Mouse (Mus musculus): Measurements from ENCODE around the gene Gfy. TPM values are rescaled to one million over a fixed set of nuclear protein-coding genes. Genes with fewer than 3 reads are reported as not detected.

Gfy gene
- polyA plus RNA-seq, 1 experiment, result not detected

GRCm38 (mm10) chr7:45150321-45150720 is 29.0 kb downstream of the Gfy start:
- WGBS, result 72% methylated on average over 4 of the region's 4 CpGs
- no peak for TF ChIP-seq CTCF (IDR thresholded peaks at IDR 0.05; ENCODE audit: insufficient read depth, low read depth, low read length)
- TF ChIP-seq POLR2A (IDR thresholded peaks at IDR 0.05; ENCODE audit: insufficient read depth, low read depth, low read length), result no peak
- H3K4me3 ChIP-seq (ENCODE audit: insufficient read depth, low read depth, low read length), result no peak overlapping the region

GRCm38 (mm10) chr7:45149545-45149944 is 29.8 kb downstream of the Gfy start:
- no peaks in the 10 kb centered on the region for H3K4me1 ChIP-seq (ENCODE audit: control insufficient read depth, insufficient read depth, low read length)
- H3K27ac ChIP-seq (ENCODE audit: insufficient read depth, low read depth, low read length), result no peak overlapping the region
- WGBS, result 75% methylated on average over 6 of the region's 6 CpGs
- H3K4me3 ChIP-seq (ENCODE audit: insufficient read depth, low read depth, low read length), result no peak overlapping the region
- TF ChIP-seq CTCF (IDR thresholded peaks at IDR 0.05; ENCODE audit: insufficient read depth, low read depth, low read length) (no peak), POLR2A (IDR thresholded peaks at IDR 0.05; ENCODE audit: insufficient read depth, low read depth, low read length) (no peak)

More at GRCm38 (mm10) chr7:45150321-45150720, 29.0 kb downstream of the Gfy start:
- H3K27ac ChIP-seq (ENCODE audit: insufficient read depth, low read depth, low read length), result no peak overlapping the region
- H3K4me1 ChIP-seq (ENCODE audit: control insufficient read depth, insufficient read depth, low read length), result peaks cover 4% of the 10 kb centered on the region; the same call in 1 of the 2 replicates

GRCm38 (mm10) chr7:45148534-45149098 is 30.8 kb downstream of the Gfy start:
- Histone ChIP-seq H3K4me3 (ENCODE audit: insufficient read depth, low read depth, low read length) (no peak overlapping the region), H3K4me1 (ENCODE audit: control insufficient read depth, insufficient read depth, low read length) (no peaks in the 10 kb centered on the region), H3K27ac (ENCODE audit: insufficient read depth, low read depth, low read length) (no peak overlapping the region)
- WGBS, result 69% methylated on average over 4 of the region's 4 CpGs
- TF ChIP-seq CTCF (IDR thresholded peaks at IDR 0.05; ENCODE audit: insufficient read depth, low read depth, low read length), result no peak
- TF ChIP-seq POLR2A (IDR thresholded peaks at IDR 0.05; ENCODE audit: insufficient read depth, low read depth, low read length), result no peak

GRCm38 (mm10) chr7:45147899-45148298 is 31.5 kb downstream of the Gfy start:
- no peaks in the 10 kb centered on the region for H3K4me1 ChIP-seq (ENCODE audit: control insufficient read depth, insufficient read depth, low read length)
- TF ChIP-seq POLR2A (IDR thresholded peaks at IDR 0.05; ENCODE audit: insufficient read depth, low read depth, low read length) (no peak), CTCF (IDR thresholded peaks at IDR 0.05; ENCODE audit: insufficient read depth, low read depth, low read length) (no peak)
- H3K4me3 ChIP-seq (ENCODE audit: insufficient read depth, low read depth, low read length), result no peak overlapping the region
- no peak overlapping the region for H3K27ac ChIP-seq (ENCODE audit: insufficient read depth, low read depth, low read length)
- WGBS, result 94% methylated on average over 11 of the region's 11 CpGs

- WGBS, result 94% methylated on average over 11 of the region's 11 CpGs
- Histone ChIP-seq H3K27ac (ENCODE audit: insufficient read depth, low read depth, low read length) (no peak overlapping the region), H3K4me3 (ENCODE audit: insufficient read depth, low read depth, low read length) (no peak overlapping the region), H3K4me1 (ENCODE audit: control insufficient read depth, insufficient read depth, low read length) (no peaks in the 10 kb centered on the region)
- TF ChIP-seq CTCF (IDR thresholded peaks at IDR 0.05; ENCODE audit: insufficient read depth, low read depth, low read length) (no peak), POLR2A (IDR thresholded peaks at IDR 0.05; ENCODE audit: insufficient read depth, low read depth, low read length) (no peak)
Measured at GRCm38 (mm10) chr7:45147267-45147666, 32.1 kb downstream of the Gfy start.

GRCm38 (mm10) chr7:45145460-45145859 is 33.9 kb downstream of the Gfy start:
- no peak for TF ChIP-seq CTCF (IDR thresholded peaks at IDR 0.05; ENCODE audit: insufficient read depth, low read depth, low read length)
- TF ChIP-seq POLR2A (IDR thresholded peaks at IDR 0.05; ENCODE audit: insufficient read depth, low read depth, low read length), result no peak
- 96% methylated on average over 8 of the region's 8 CpGs for WGBS
- no peaks in the 10 kb centered on the region for H3K4me1 ChIP-seq (ENCODE audit: control insufficient read depth, insufficient read depth, low read length)
- H3K4me3 ChIP-seq (ENCODE audit: insufficient read depth, low read depth, low read length), result no peak overlapping the region
- H3K27ac ChIP-seq (ENCODE audit: insufficient read depth, low read depth, low read length), result no peak overlapping the region

- H3K4me3 ChIP-seq (ENCODE audit: insufficient read depth, low read depth, low read length), result no peak overlapping the region
- H3K27ac ChIP-seq (ENCODE audit: insufficient read depth, low read depth, low read length), result no peak overlapping the region
- H3K4me1 ChIP-seq (ENCODE audit: control insufficient read depth, insufficient read depth, low read length), result no peaks in the 10 kb centered on the region
- WGBS, result 94% methylated on average over 13 of the region's 13 CpGs
- TF ChIP-seq POLR2A (IDR thresholded peaks at IDR 0.05; ENCODE audit: insufficient read depth, low read depth, low read length) (no peak), CTCF (IDR thresholded peaks at IDR 0.05; ENCODE audit: insufficient read depth, low read depth, low read length) (no peak)
Measured at GRCm38 (mm10) chr7:45144368-45145174, 34.8 kb downstream of the Gfy start.

- no peak overlapping the region for H3K4me3 ChIP-seq (ENCODE audit: insufficient read depth, low read depth, low read length)
- TF ChIP-seq CTCF (IDR thresholded peaks at IDR 0.05; ENCODE audit: insufficient read depth, low read depth, low read length) (no peak), POLR2A (IDR thresholded peaks at IDR 0.05; ENCODE audit: insufficient read depth, low read depth, low read length) (no peak)
- no peaks in the 10 kb centered on the region for H3K4me1 ChIP-seq (ENCODE audit: control insufficient read depth, insufficient read depth, low read length)
- no peak overlapping the region for H3K27ac ChIP-seq (ENCODE audit: insufficient read depth, low read depth, low read length)
- 92% methylated on average over 5 of the region's 5 CpGs for WGBS
Measured at GRCm38 (mm10) chr7:45141914-45142313, 37.5 kb downstream of the Gfy start.

GRCm38 (mm10) chr7:45141319-45141718 is 38.0 kb downstream of the Gfy start:
- Histone ChIP-seq H3K4me3 (ENCODE audit: insufficient read depth, low read depth, low read length) (no peak overlapping the region), H3K4me1 (ENCODE audit: control insufficient read depth, insufficient read depth, low read length) (no peaks in the 10 kb centered on the region), H3K27ac (ENCODE audit: insufficient read depth, low read depth, low read length) (no peak overlapping the region)
- TF ChIP-seq POLR2A (IDR thresholded peaks at IDR 0.05; ENCODE audit: insufficient read depth, low read depth, low read length), result no peak
- no peak for TF ChIP-seq CTCF (IDR thresholded peaks at IDR 0.05; ENCODE audit: insufficient read depth, low read depth, low read length)
- 88% methylated on average over 3 of the region's 3 CpGs for WGBS
